Mouse (Mus musculus): Measurements from ENCODE around the gene Ptprr.
A peak's percentile ranks its signal among the peaks of the same experiment; 100 is the strongest.

The Ptprr gene

DNA sequence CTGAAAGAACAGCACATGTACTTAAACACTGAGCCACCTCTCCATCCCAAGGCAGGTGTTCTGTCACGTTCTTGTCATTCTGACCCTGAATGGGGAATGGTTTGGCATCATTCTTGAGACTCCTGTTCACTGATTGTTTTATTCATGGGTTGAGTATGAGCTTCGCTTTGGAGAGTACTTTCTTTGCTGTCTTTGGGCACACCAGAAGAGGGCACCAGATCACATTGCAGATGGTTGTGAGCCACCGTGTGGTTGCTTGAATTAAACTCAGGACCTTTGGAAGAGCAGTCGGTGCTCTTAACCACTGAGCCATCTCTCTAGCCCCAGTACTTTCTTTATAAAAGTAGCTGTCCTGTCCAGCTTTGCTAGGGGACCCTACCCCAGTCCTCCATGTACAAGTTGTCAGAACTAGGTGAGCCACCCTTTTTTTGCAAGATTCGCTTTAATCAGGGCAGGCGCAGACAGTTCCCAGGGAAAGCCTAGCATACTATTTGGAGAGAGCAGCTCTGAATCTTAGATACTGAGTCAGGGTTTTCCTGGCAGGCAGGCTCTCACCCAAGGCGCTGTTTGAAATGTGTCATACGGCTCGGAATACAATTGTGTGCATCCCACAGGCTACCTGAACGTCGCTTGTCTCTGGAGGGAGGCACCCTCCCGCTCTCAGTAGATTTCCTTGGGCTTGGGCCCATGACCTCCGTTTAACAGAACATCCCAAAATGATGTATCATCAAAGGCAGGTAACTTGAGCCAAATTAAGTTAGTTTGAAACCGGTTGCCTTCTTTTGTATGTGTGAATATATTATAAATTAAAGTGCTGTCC, 178.8 kb downstream of the Ptprr start:
- no peak for DNase-seq (ENCODE audit: low spot score)

DNA sequence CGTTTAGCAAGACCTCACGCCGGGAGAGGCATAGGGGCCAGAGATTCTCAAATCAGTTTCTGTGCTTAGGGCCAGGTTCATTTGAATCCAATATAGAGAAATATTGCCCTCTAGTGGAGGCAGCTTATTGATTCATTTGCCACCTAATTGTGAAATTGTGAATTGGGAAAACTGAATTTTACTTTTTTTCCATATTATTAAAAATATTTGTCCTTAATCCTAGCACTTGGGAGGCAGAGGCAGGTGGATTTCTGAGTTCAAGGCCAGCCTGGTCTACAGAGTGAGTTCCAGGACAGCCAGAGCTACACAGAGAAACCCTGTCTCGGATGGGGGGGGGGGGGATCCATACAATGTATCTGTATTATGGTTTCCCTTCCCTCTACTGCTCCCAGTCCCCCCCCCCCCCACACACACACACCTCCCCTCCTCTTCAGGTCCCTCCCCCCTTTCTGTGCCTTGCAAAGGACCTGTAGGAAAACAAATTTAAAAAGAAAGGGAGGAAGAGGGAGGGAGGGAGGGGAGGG, 179.5 kb downstream of the Ptprr start:
- peak; percentile 26 for DNase-seq (ENCODE audit: low spot score)

DNA sequence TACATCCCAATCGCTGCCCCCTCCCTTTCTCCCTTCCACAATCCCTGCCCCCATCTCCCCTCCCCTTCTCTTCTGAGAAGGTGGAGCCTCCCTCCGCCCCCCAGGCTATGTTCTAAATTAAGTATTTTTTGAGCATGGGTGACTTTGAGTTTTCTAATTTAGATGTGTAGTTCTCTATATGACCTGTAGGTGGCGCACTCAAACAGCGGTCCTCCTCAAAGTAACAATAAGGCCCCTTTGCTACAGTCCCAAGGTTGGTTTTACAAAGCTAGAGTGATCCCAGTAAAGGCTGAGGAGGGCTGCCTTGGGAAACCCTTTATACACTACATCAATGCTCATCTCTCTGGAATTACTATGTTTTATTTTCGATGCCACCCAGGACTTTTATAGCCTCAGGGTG, 181.0 kb downstream of the Ptprr start:
- DNase-seq (ENCODE audit: low spot score), result peak; percentile 48

DNA sequence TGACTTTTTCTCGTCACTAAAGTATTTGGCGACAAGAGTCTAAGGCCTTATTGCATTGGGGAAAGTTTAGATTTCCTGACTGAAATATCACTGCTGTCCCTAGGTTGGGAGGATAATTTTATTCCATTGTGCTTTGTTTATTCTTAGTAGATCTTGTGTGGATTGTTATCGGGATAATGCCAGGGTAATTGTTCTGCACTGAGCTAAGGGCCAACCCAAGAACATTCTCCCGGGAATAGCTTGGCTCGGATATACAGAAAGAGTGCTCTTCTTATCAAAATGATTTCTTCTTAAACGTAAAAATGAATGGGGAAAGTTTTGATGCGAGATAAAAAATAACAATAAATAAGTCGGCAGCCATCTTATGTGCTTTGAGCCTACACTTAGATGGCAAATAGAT, 183.5 kb downstream of the Ptprr start:
- DNase-seq (ENCODE audit: low spot score), result no peak

DNA sequence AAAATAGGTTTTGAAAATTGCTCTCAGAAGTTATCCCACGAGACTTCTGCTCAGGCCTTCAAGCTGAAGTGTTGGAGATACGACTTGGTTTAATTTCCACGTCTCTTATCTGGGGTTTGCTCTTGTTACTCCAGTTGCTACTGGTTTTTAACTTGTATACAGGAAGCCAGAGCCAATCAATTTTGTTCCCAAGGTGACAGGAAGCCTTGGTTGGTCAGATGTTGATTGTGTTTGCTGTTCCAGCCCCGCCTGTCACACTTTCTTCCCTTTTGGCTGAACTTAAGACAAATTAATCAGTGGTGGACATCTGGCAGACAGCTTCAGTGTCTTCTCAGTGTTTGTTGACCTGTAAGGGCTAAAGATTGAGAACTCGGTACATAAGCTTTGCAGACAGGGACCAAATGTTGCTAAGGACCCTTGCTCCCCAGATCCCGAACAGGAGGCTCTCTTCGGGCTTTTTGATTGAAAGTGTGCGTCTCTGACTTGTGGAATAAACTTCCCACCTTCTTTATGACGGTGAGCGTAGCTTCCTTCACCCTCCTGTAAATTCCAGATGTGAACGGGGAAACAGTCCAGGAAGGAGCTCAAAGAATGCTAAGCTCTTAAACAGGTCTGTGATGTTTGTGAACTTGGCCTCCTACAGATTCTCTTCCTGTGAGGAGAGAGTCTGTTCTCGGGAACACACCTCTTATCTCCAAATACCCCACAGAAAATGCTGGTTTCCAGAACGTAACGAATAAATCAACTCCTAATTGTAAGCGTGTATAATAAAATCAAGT, 187.8 kb downstream of the Ptprr start:
- DNase-seq (ENCODE audit: low spot score), result peak; percentile 57

DNA sequence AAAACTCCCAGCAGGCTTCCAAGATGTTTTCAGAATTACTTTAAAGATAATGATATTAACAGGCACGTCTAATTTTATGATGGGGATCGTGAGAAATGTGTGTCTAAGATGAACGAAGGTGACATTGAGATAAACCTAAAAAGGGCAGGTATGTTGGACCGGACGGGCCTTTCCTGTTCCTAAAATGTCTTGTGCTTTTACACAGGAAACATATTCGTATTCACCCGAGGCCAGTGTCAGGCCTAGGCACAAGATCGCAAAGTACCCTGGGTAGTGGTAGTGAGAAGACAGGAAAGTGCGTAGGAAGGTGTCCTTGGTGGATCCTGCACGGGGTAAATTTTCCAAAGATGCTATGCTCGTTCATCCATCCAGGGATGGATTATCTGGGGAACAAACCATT, 188.4 kb downstream of the Ptprr start:
- DNase-seq (ENCODE audit: low spot score), result no peak

DNA sequence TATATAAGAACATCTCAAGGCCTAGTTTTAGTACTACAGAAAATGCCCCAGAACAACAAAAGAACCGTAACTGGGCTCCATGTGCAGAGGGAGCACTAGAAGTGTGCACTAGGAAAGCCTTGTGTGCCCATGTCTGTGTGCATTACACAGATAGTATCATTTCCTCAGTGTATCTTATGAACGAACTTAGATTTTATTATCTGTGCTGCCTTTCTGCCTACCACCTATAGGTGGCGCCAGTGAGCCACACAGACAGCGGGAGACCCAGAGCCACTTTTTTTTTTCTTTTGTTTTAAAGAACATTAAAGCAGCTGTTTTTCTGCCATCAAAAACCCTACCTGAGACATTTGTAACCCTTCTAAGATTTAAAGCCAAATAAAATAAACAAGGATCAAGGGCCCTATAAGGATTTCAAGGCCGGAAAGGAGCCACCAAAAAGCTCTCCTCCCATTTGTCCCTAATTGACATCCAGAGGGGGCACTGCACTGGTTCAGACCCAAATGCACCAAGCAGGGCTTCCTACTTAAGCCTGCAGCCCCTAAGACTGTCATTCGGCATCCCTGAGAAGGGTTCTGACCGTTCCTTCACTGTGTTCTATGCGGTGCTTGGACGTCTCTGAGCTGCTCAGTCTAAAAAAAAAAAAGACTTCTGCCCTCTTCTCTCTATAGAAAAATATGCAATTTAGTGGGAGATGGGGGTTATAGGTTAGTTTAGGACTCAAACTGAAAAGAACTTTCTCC, 190.1 kb downstream of the Ptprr start:
- peak; percentile 47 for DNase-seq (ENCODE audit: low spot score)

DNA sequence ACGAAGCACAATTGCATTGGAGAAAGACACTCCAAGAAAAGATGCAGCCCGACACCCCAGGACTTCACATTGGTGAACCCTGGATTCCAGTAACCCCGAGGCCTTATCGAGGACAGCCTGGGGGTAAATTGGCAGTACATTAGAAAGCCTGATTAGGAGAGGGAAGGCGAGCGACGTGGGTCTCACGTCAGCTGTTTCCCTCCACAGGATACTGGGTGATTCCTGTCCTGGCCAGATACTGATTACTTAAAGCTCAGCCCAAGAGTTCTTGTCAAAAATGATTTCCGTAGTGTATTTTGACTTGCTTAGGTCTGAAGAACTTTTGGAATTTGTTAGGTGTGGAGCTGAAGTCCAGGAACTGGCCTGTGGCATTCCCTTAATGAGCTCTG, 190.7 kb downstream of the Ptprr start:
- DNase-seq (ENCODE audit: low spot score), result no peak

DNA sequence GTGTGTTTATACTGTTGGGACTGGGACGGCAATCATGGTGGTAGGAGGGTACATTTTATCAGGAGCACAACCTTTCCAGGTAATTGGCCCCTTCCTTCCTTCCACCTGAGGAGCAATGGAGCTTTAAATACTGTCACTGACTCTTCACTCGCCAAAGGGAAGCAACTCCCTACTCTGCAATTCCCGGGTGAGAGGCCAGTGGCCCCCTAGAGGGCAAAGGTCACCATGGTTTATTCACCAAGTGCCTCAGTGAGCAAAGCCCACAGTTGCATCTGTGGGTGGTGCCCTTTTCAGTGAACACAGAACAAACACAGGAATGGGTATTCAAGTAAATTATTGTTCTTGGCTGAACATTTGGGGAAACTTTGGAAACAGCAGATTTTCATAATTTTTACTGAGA, 194.1 kb downstream of the Ptprr start:
- DNase-seq (ENCODE audit: low spot score), result no peak

DNA sequence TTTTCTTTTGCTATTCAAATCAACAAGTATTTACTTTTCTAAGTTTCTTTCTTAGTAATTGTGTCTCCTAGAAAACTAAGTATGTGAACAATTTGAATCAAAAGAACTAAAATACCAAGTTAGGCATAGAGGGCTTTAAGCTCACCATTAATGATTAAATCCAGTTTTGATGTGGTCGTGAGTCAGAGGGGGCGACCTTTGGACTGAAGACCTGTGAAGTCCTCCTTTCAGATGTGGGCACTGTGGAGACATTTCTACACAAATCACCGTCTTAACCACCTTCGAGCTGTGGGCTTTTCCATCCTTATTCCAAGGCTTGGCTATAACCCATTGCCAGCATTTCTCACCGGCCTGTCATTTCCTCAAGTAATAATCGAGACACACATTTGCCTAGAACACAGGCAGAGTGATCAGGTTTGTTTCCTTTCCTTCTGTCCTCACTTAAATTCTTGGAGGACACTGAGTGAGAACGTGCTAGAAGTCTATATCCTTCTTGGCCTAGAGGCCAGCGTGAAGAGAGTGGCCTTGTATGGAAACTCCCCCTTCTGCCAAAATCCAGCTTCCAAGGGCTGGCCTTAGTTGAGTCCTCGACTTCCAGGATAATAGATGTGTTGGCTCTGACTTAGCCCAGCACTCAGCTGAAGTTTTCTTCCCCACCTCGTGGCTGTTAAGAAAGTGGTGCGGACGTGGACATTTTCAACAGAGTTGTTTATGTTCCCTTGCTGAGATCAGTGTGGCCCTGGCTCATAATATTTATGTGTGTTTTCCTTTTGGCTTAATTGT, 202.5 kb downstream of the Ptprr start:
- DNase-seq (ENCODE audit: low spot score), result no peak

DNA sequence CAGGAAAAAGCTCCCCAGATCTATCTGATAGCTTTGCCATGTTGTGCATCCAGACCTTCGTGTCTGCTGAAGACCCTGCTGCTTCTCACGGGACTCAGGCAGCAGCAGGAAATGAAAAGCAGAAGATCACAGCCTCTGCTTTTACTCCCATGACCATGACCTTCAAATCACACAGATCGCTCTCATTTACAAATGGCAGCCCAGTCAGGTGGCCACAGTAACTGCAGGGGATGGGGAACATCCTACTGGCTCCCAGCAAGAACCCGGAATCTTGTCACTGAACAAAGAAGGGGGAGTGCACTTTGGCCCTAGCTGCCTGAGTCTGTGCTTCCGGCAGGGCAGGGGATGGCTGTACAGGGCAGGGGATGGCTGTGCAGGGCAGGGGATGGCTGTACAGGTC, 217.3 kb downstream of the Ptprr start:
- DNase-seq (ENCODE audit: low spot score), result no peak

DNA sequence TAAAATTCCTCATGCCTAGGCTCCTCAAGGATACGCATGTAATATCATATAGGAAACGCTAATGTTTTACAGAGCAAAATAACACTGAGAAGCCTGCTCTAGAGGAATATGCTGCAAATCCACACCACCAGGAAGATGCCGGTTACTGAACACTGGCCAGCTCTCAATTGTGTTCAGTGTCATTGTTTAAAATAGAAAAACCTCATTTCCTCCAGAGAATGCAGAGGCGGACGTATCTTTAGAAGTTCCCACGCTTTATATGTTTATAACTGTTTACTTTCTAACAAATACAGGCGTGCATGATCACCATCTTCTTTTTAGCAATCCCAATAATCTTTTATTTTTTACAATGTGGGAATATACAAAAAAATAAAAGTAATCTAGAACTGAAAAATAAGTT, 224.2 kb downstream of the Ptprr start:
- DNase-seq (ENCODE audit: low spot score), result no peak

DNA sequence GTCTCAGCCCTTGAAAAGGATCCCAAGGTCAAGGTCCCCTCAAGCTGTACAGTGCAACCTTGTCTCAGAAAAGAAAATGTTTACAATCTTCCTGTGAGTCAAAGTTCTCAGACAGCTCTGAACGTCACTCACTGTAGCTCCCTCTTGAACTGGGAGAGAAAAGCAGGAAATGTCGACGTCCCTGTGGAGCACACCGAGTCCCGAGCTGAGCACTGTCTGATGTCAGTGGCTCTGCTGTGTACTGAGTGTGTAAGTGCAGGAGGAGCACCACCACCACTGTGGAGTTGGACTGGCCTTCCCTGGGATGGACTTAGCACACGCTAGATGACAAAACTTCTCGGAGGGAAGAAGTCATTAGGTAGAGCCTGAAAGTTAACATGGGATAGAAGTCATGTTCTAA, 225.4 kb downstream of the Ptprr start:
- no peak for DNase-seq (ENCODE audit: low spot score)

DNA sequence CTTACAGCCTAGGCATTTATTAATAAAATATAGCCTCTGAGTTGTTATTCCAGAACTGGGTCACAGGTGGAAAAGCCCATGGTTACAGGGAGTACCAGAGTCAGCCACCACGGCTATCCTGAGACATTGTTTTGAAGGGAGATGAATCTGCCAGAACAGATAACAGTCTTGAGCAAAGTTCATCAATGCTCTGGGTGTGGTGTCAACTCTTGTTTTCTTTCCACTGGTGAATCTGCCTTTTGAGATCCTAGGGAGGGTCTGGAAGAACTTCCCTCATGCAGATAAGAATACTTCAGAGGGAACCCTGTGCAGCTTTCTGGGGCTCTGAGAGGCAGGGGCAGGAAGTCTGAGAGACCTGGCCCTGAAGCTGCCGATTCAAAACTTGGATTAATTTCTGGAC, 227.6 kb downstream of the Ptprr start:
- no peak for DNase-seq (ENCODE audit: low spot score)

DNA sequence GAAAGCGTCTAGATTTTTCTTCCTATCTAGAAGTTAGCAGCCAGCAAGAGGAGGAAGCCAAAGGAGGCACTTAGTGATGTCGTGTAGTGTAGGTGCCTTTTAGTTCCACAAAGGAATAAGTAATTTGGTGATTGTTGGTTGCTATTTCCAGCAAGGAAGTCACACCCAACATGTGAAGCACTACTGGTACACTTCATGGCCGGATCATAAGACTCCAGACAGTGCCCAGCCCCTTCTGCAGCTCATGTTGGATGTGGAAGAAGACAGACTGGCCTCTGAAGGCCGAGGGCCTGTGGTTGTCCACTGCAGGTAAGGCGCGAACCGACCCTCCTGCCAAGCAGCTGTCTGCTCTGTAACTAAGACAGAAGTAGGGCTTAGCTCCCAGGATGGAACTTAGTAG, 234.7 kb downstream of the Ptprr start:
- DNase-seq (ENCODE audit: low spot score), result no peak

DNA sequence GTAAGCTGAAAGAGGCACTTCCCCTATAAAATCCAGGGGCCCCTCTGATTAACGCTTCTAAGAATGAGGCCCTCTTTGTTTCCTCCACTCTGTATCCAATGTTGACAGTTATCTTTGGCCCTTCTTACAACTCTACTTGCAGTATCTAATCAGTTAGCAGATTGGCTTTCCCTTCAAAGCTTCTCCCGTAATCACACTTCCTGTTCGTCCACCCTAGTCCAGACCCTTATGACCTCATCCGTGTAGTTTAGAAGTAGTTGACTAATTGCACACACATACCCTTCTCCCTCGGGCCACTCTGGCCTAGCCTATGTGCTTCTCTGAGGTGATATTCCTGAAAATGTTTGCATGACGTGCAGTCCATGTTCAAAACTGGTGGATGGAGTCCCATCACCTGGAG, 236.0 kb downstream of the Ptprr start:
- no peak for DNase-seq (ENCODE audit: low spot score)

DNA sequence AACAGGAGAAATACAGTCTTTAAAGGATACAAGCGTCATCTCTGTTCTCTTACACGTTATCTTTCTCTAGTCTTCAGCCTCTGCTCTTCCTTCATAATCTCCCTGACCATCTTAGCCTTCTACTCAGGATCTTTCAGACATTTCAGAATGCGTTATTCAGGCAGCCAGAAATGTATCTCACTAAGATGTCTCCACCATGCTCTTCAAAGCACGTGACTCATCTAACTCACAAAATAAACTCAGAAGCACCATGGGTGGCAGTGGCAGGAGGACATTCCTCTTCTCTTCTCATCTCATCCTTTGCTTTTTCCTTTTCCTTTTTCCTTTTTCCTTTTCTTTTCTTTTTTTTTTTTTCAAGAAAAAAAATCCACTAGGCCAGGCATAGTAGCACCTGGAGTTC, 241.3 kb downstream of the Ptprr start:
- no peak for DNase-seq (ENCODE audit: low spot score)

DNA sequence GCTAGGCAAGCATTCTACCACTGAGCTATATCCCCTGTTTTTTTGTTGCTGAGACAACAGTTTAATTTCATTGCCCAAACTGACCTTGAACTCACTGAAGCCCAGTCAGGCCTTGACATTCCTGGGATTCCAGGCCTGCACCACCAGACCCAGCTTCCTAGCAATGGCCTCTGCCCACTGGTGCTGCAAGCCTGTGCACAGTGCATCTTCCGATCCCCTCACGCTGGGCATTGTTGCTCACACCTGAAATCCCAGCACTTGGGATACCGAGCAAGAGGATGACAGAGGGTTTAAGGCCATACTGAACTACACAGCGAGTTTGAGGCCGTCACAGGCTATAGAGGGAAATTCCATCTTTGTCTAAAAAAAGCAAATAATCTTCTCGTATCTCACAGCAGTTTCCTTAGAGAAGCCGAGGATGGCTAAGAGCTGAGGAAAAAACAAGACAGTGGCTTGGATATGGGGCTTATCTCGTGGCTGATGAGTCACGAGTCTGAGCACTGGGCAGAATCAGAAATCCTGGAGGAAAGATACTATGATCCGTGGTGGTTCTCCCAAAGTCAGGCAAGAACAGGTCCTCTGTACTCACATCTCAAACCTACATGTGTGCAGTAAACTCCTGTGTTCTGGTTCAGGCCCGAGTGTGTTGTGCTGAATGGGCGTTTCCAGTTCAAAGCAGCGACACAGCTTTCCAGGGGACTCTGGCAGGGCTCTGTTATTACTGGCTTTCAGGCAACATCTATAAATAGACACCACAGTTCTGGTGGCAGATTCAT, 242.8 kb downstream of the Ptprr start:
- no peak for DNase-seq (ENCODE audit: low spot score)

DNA sequence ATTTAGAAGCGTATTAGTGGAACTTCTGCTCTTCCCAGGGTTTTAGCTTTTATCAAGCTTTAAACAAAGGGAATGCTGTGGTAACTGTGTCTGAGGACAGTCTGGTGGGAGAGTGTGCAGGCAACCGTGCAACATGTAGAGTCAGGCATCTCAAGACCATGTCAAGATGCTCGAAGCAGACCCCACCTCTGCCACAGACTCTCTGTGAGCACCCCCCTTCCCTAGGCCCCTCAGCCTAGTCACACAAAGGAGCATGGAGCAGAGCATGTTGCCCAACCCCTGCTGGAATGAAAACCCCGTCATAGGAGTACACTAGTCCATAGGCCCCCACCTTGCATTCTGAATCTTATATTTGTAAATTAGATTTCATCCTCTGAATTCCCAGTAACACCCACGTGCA, 243.5 kb downstream of the Ptprr start:
- DNase-seq (ENCODE audit: low spot score), result no peak

DNA sequence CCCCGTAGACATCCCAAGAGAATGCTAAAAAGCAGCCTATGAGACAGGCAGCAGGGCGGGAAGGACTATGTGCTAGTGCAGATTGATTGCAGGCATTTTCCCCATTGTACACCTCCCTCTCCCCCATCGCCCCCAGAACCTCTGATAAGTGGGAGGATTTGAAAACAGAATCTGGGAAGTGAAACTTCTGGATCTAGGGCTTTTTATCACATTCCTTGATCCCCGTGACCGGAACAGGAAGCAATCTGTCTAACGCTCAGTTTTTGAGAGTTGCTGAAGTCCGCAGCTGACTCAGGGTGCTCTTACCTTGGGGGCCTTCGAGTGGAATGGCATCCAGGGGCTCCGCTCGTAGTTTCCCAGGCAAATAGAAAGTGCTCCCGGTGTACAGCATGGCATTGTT, 246.5 kb downstream of the Ptprr start:
- DNase-seq (ENCODE audit: low spot score), result no peak

All from c-Kit-positive CD71-positive TER-119-positive erythroid progenitor cells, embryonic 14.5 days (primary cell).